Mouse (Mus musculus): ENCODE results near the gene Dock1.

Gene Dock1

GRCm38 (mm10) chr7:135059562-135059961, 389.1 kb downstream of the Dock1 start:
- no peak for DNase-seq (ENCODE audit: low read depth)

GRCm38 (mm10) chr7:135063886-135064285, 393.4 kb downstream of the Dock1 start:
- no peak for DNase-seq (ENCODE audit: low read depth)

GRCm38 (mm10) chr7:135065301-135065700, 394.8 kb downstream of the Dock1 start:
- no peak for DNase-seq (ENCODE audit: low read depth)

- no peak for DNase-seq (ENCODE audit: low read depth)
These were observed 398.4 kb downstream of the Dock1 start for GRCm38 (mm10) chr7:135068887-135069286.

- no peak for DNase-seq (ENCODE audit: low read depth)
These were observed 406.4 kb downstream of the Dock1 start for GRCm38 (mm10) chr7:135076904-135077303.

GRCm38 (mm10) chr7:135077340-135077739, 406.9 kb downstream of the Dock1 start:
- no peak for DNase-seq (ENCODE audit: low read depth)

- no peak for DNase-seq (ENCODE audit: low read depth)
These were observed 407.4 kb downstream of the Dock1 start for GRCm38 (mm10) chr7:135077806-135078205.

- DNase-seq (ENCODE audit: low read depth), result no peak
These were observed 413.0 kb downstream of the Dock1 start for GRCm38 (mm10) chr7:135083421-135083820.

GRCm38 (mm10) chr7:135084069-135084468, 413.6 kb downstream of the Dock1 start:
- no peak for DNase-seq (ENCODE audit: low read depth)

- DNase-seq (ENCODE audit: low read depth), result no peak
These were observed 416.1 kb downstream of the Dock1 start for GRCm38 (mm10) chr7:135086556-135086955.

GRCm38 (mm10) chr7:135089626-135090025, 419.2 kb downstream of the Dock1 start:
- no peak for DNase-seq (ENCODE audit: low read depth)

- no peak for DNase-seq (ENCODE audit: low read depth)
These were observed 423.4 kb downstream of the Dock1 start for GRCm38 (mm10) chr7:135093851-135094250.

- DNase-seq (ENCODE audit: low read depth), result no peak
These were observed 431.5 kb downstream of the Dock1 start for GRCm38 (mm10) chr7:135101921-135102320.

GRCm38 (mm10) chr7:135106536-135106935, 436.1 kb downstream of the Dock1 start:
- DNase-seq (ENCODE audit: low read depth), result no peak

GRCm38 (mm10) chr7:135110307-135110706, 439.9 kb downstream of the Dock1 start:
- DNase-seq (ENCODE audit: low read depth), result no peak

- DNase-seq (ENCODE audit: low read depth), result no peak
These were observed 455.0 kb downstream of the Dock1 start for GRCm38 (mm10) chr7:135125296-135126065.

GRCm38 (mm10) chr7:135132461-135132860, 462.0 kb downstream of the Dock1 start:
- DNase-seq (ENCODE audit: low read depth), result no peak

GRCm38 (mm10) chr7:135134619-135135018, 464.2 kb downstream of the Dock1 start:
- DNase-seq (ENCODE audit: low read depth), result no peak

GRCm38 (mm10) chr7:135139153-135139612, 468.7 kb downstream of the Dock1 start:
- DNase-seq (ENCODE audit: low read depth), result no peak

GRCm38 (mm10) chr7:135144731-135145130, 474.3 kb downstream of the Dock1 start:
- no peak for DNase-seq (ENCODE audit: low read depth)

- DNase-seq (ENCODE audit: low read depth), result no peak
These were observed 480.5 kb downstream of the Dock1 start for GRCm38 (mm10) chr7:135150926-135151325.

GRCm38 (mm10) chr7:135157571-135157970, 487.1 kb downstream of the Dock1 start:
- no peak for DNase-seq (ENCODE audit: low read depth)

GRCm38 (mm10) chr7:135158381-135158780, 487.9 kb downstream of the Dock1 start:
- no peak for DNase-seq (ENCODE audit: low read depth)

GRCm38 (mm10) chr7:135159606-135160005, 489.2 kb downstream of the Dock1 start:
- DNase-seq (ENCODE audit: low read depth), result no peak
